Mouse (Mus musculus): ENCODE results near the gene Ubr7. TPM values are rescaled to one million over a fixed set of nuclear protein-coding genes. Genes with fewer than 3 reads are reported as not detected.

Ubr7 gene
- total RNA-seq (2017) = 21.4 and 28.6 TPM in 2 replicates

- ATAC-seq (ENCODE audit: extremely low read depth, insufficient number of reproducible peaks, low FRiP score, poor library complexity, severe bottlenecking) = peak; percentile 96
These were observed at the start of gene Ubr7, which contains the start of the genes Gm28051 and Gon7 for GRCm38 (mm10) chr12:102757689-102758402. Gene Ubr7 (plus strand): TSS chr12:102757967. Gene Gm28051 (minus strand): TSS chr12:102757765. Gene Gon7 (minus strand): TSS chr12:102757803.

- no peak for ATAC-seq (ENCODE audit: extremely low read depth, insufficient number of reproducible peaks, low FRiP score, poor library complexity, severe bottlenecking)
These were observed 49.5 kb upstream of the Ubr7 start for GRCm38 (mm10) chr12:102708220-102708619.

GRCm38 (mm10) chr12:102709896-102710295, 47.9 kb upstream of the Ubr7 start:
- ATAC-seq (ENCODE audit: extremely low read depth, insufficient number of reproducible peaks, low FRiP score, poor library complexity, severe bottlenecking) = no peak

GRCm38 (mm10) chr12:102710851-102711375, 46.9 kb upstream of the Ubr7 start:
- no peak for ATAC-seq (ENCODE audit: extremely low read depth, insufficient number of reproducible peaks, low FRiP score, poor library complexity, severe bottlenecking)

- peak; percentile 40; the same call in 1 of the 2 replicates for ATAC-seq (ENCODE audit: extremely low read depth, insufficient number of reproducible peaks, low FRiP score, poor library complexity, severe bottlenecking)
These were observed 44.5 kb upstream of the Ubr7 start for GRCm38 (mm10) chr12:102713153-102713865.

- peak; percentile 70 for ATAC-seq (ENCODE audit: extremely low read depth, insufficient number of reproducible peaks, low FRiP score, poor library complexity, severe bottlenecking)
These were observed 43.7 kb upstream of the Ubr7 start for GRCm38 (mm10) chr12:102714116-102714515.

GRCm38 (mm10) chr12:102714654-102715395, 42.9 kb upstream of the Ubr7 start:
- ATAC-seq (ENCODE audit: extremely low read depth, insufficient number of reproducible peaks, low FRiP score, poor library complexity, severe bottlenecking) = no peak

- ATAC-seq (ENCODE audit: extremely low read depth, insufficient number of reproducible peaks, low FRiP score, poor library complexity, severe bottlenecking) = peak; percentile 72; the same call in 1 of the 2 replicates
These were observed 38.0 kb upstream of the Ubr7 start for GRCm38 (mm10) chr12:102719552-102720315.

GRCm38 (mm10) chr12:102722451-102722850, 35.3 kb upstream of the Ubr7 start:
- ATAC-seq (ENCODE audit: extremely low read depth, insufficient number of reproducible peaks, low FRiP score, poor library complexity, severe bottlenecking) = no peak

GRCm38 (mm10) chr12:102722966-102723365, 34.8 kb upstream of the Ubr7 start:
- ATAC-seq (ENCODE audit: extremely low read depth, insufficient number of reproducible peaks, low FRiP score, poor library complexity, severe bottlenecking) = no peak

- ATAC-seq (ENCODE audit: extremely low read depth, insufficient number of reproducible peaks, low FRiP score, poor library complexity, severe bottlenecking) = no peak
These were observed 33.9 kb upstream of the Ubr7 start for GRCm38 (mm10) chr12:102723861-102724260.

GRCm38 (mm10) chr12:102725146-102725545, 32.6 kb upstream of the Ubr7 start:
- no peak for ATAC-seq (ENCODE audit: extremely low read depth, insufficient number of reproducible peaks, low FRiP score, poor library complexity, severe bottlenecking)

- no peak for ATAC-seq (ENCODE audit: extremely low read depth, insufficient number of reproducible peaks, low FRiP score, poor library complexity, severe bottlenecking)
These were observed 32.0 kb upstream of the Ubr7 start for GRCm38 (mm10) chr12:102725761-102726175.

GRCm38 (mm10) chr12:102729855-102730797, 27.6 kb upstream of the Ubr7 start:
- ATAC-seq (ENCODE audit: extremely low read depth, insufficient number of reproducible peaks, low FRiP score, poor library complexity, severe bottlenecking) = no peak

- ATAC-seq (ENCODE audit: extremely low read depth, insufficient number of reproducible peaks, low FRiP score, poor library complexity, severe bottlenecking) = no peak
These were observed 26.8 kb upstream of the Ubr7 start for GRCm38 (mm10) chr12:102730798-102731619.

- peak; percentile 82 for ATAC-seq (ENCODE audit: extremely low read depth, insufficient number of reproducible peaks, low FRiP score, poor library complexity, severe bottlenecking)
These were observed 24.4 kb upstream of the Ubr7 start for GRCm38 (mm10) chr12:102733381-102733780.

GRCm38 (mm10) chr12:102739096-102739495, 18.7 kb upstream of the Ubr7 start:
- no peak for ATAC-seq (ENCODE audit: extremely low read depth, insufficient number of reproducible peaks, low FRiP score, poor library complexity, severe bottlenecking)

Measured in neutrophil, adult 5-6 weeks (primary cell).